Mouse (Mus musculus) gastrocnemius, postnatal 14 days (tissue): ENCODE results near the gene Cldn13. TPM values are rescaled to one million over a fixed set of nuclear protein-coding genes. Genes with fewer than 3 reads are reported as not detected.

Source experiments
- DNase-seq: peaks from one replicate; pipeline ENCODE4 v3.0.0; 2021; ENCODE audit warnings: mixed read lengths
- intact Hi-C: fragments of 180-260 bp; cut with DNase I; formaldehyde crosslinking; loops from one replicate; pipeline ENCODE4 v1.15.1; 2025; ENCODE audit warnings: low total_unique reads
- total RNA-seq, 2 experiments: library from RNA; stranded (reverse); gene quantifications; 2 replicates each; pipeline ENCODE4 v1.2.3; 2021

The Cldn13 gene
- total RNA-seq, 2 experiments from 2014 or later: not detected

DNA sequence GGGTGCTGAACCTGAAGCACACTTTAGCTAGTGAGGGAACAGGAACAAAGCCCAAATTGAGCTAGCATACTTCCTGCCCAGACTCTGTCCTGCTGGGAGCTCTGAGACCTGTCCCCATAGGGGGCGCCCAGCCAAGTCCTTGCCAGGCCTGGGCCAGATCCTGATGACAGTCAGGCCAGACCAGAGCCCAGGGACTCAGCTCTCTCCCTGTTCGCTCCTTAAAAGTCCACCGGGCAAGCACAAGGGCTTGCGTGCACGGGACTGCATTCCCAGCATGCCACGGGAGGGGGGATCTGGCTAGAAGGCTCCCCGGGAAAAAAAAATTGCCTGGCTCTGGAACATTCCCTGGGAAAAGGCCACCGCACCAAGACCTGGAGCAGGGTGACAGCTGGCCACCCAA is 50.2 kb downstream of the Cldn13 start:
- intact Hi-C loops: no loop called here
- DNase-seq: peak; percentile 70

Other genes with a start within 250 kb of the Cldn13 start
- 1 to 10 TPM; 5.5 to 7.2 TPM for gene Limk1, start 226.9 kb downstream of the Cldn13 start, total RNA-seq
- 100 to 1,000 TPM; 123 to 198 TPM for gene Eln, start 168.2 kb downstream of the Cldn13 start, total RNA-seq
- not detected for gene Tmem270, start 8.8 kb downstream of the Cldn13 start, total RNA-seq
- 1 to 10 TPM; 4.9 to 6.2 TPM for gene Mettl27, start 16.8 kb upstream of the Cldn13 start, total RNA-seq
- not detected for gene Cldn4, start 31.4 kb upstream of the Cldn13 start, total RNA-seq
- under 1 TPM in 1 of 2 experiments, not detected in 1; 0.27 TPM for gene Cldn3, start 70.7 kb upstream of the Cldn13 start, total RNA-seq
- 10 to 100 TPM; 64.1 to 69.1 TPM for gene Abhd11, start 93.6 kb upstream of the Cldn13 start, total RNA-seq
- 1 to 10 TPM; 1.4 to 1.5 TPM for gene Stx1a, start 108.0 kb upstream of the Cldn13 start, total RNA-seq
- gene Dnajc30, start 148.7 kb upstream of the Cldn13 start, total RNA-seq: 10 to 100 TPM; 24.0 to 25.8 TPM
- 10 to 100 TPM; 24.7 to 33.0 TPM for gene Bud23, start 149.4 kb upstream of the Cldn13 start, total RNA-seq
- gene Vps37d, start 162.7 kb upstream of the Cldn13 start, total RNA-seq: 1 to 10 TPM in 1 of 2 experiments, under 1 TPM in 1; 0.84 to 1.7 TPM
- 10 to 100 TPM; 37.5 to 40.6 TPM for gene Mlxipl, start 174.4 kb upstream of the Cldn13 start, total RNA-seq
- gene Tbl2, start 234.1 kb upstream of the Cldn13 start, total RNA-seq: 10 to 100 TPM; 11.9 to 13.3 TPM